In the genomic region with DNA sequence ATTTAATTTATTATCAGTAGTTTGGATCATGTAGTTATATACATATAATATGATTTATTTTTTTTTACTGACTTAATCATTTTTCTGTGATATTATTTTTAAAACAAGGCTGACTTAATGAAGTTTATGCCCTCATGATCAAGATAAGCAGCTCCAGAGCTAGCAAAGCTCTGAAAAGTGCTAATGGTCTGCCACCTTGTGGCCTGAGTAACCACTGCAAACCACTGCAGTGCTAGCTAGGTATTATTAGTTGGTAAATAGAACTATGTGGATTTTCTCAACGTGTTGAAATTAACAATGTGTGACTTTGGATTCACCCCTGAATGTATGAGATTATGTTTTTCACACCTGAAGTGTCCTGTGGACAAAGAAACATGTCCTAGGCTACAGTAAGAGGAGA, we compare ENCODE assay signal across 8 mouse cellular contexts. TPM values are rescaled to one million over a fixed set of nuclear protein-coding genes. Genes with fewer than 3 reads are reported as not detected.
A peak's percentile ranks its signal among the peaks of the same experiment; 100 is the strongest.
DNase-seq lines count a peak whose midpoint lies in the region; ATAC-seq and TF ChIP-seq lines count a peak whose summit lies in the region.

No protein-coding gene starts in this region.

- H3K4me3 ChIP-seq in E14TG2a.4 (replicated peaks; ENCODE audit: low read length): no peak overlapping the region
- H3K4me3 ChIP-seq in embryonic facial prominence, embryonic 10.5 days: no peak overlapping the region
- H3K4me3 ChIP-seq in left cerebral cortex, adult 2 months: no peak overlapping the region
- H3K4me3 ChIP-seq in midbrain, embryonic 13.5 days (replicated peaks): no peak overlapping the region

- ATAC-seq in midbrain, embryonic 13.5 days: 0 out of 2 replicates have a peak, but pooled peaks have one; percentile 71

- no peaks in the 10 kb centered on the region for H3K36me3 ChIP-seq in E14TG2a.4 (ENCODE audit: insufficient read depth, low read length)
- H3K36me3 ChIP-seq in embryonic facial prominence, embryonic 10.5 days (replicated peaks): no peaks in the 10 kb centered on the region
- no peaks in the 10 kb centered on the region for H3K36me3 ChIP-seq in midbrain, embryonic 13.5 days

- H3K27me3 ChIP-seq in E14TG2a.4 (ENCODE audit: insufficient read depth, low read length): no peaks in the 10 kb centered on the region
- no peaks in the 10 kb centered on the region for H3K27me3 ChIP-seq in embryonic facial prominence, embryonic 10.5 days (replicated peaks; ENCODE audit: low read depth, poor library complexity, severe bottlenecking)
- H3K27me3 ChIP-seq in midbrain, embryonic 13.5 days: no peaks in the 10 kb centered on the region

- no peak overlapping the region for H3K4me2 ChIP-seq in midbrain, embryonic 13.5 days (replicated peaks)

- WGBS in embryonic facial prominence, embryonic 10.5 days: 5% methylated on average over 1 of the region's 1 CpGs
- WGBS in midbrain, embryonic 13.5 days: 16% methylated on average over 1 of the region's 1 CpGs

- DNase-seq in adrenal gland, adult (ENCODE audit: inconsistent age in 2 of 2, low spot score in 1 of 2): peak; percentile 15 to 73
- DNase-seq in adrenal gland, postnatal 4 days (ENCODE audit: low spot score in 2 of 2): no peak
- peak; percentile 44 for DNase-seq in embryonic facial prominence, embryonic 10.5 days (ENCODE audit: low spot score)
- peak; percentile 6 for DNase-seq in induced T-regulatory cell, adult 2 months (ENCODE audit: low read depth)
- DNase-seq in left cerebral cortex, adult 2 months (ENCODE audit: extremely low spot score in 1 of 2, low spot score in 2 of 2): peak; percentile 53 to 58
- peak; percentile 15 for DNase-seq in yolk sac, embryonic 10.5 days (ENCODE audit: low spot score)

- H3K27ac ChIP-seq in embryonic facial prominence, embryonic 10.5 days (replicated peaks): no peak overlapping the region
- no peak overlapping the region for H3K27ac ChIP-seq in left cerebral cortex, adult 2 months
- H3K27ac ChIP-seq in midbrain, embryonic 13.5 days: no peak overlapping the region

- H3K9ac ChIP-seq in midbrain, embryonic 13.5 days (replicated peaks): no peak overlapping the region

- H3K9me3 ChIP-seq in E14TG2a.4 (ENCODE audit: low read length): no peaks in the 10 kb centered on the region
- H3K9me3 ChIP-seq in embryonic facial prominence, embryonic 10.5 days: no peaks in the 10 kb centered on the region
- no peaks in the 10 kb centered on the region for H3K9me3 ChIP-seq in midbrain, embryonic 13.5 days

- intact Hi-C loops in left cerebral cortex, adult 2 months (cut with DNase I): loop anchor here (2.0 to 5.0 kb wide), 2 partner anchors 174 to 258 kb away; a partner anchor contains a TSS

- no peaks in the 10 kb centered on the region for H3K4me1 ChIP-seq in E14TG2a.4 (replicated peaks; ENCODE audit: low read depth, low read length)
- no peaks in the 10 kb centered on the region for H3K4me1 ChIP-seq in embryonic facial prominence, embryonic 10.5 days
- no peaks in the 10 kb centered on the region for H3K4me1 ChIP-seq in midbrain, embryonic 13.5 days (replicated peaks)

- TF ChIP-seq CTCF in E14TG2a.4 (conservative IDR thresholded peaks at IDR 0.05; ENCODE audit: low read length): peak; percentile 78
- TF ChIP-seq CTCF in left cerebral cortex, adult 2 months (IDR thresholded peaks at IDR 0.05): peak; percentile 83

RNA-seq across cellular contexts. Expression of a gene that starts 15.0 kb away (rescaled TPM):
- not detected for total RNA-seq in adrenal gland, postnatal 4 days (2021)
- not detected in 2 replicates for polyA plus RNA-seq in embryonic facial prominence, embryonic 10.5 days (2016; fragmentation: Nextera tagmentation; extraction: Ambion mirVana)
- not detected for total RNA-seq in left cerebral cortex, adult 2 months (2021)
- polyA plus RNA-seq in midbrain, embryonic 13.5 days (2015; fragmentation: Nextera tagmentation; extraction: Ambion mirVana): not detected in 2 replicates

Comparison
In these comparisons a context has a peak if more than half of its experiments do, and no peak if none do; other contexts are left out.
1. DNase-seq: peak in adrenal gland, adult (2 of 2), embryonic facial prominence, embryonic 10.5 days (single experiment), induced T-regulatory cell, adult 2 months (single experiment), left cerebral cortex, adult 2 months (2 of 2) and yolk sac, embryonic 10.5 days (single experiment); none in adrenal gland, postnatal 4 days (0 of 2).